ENCODE assay signal across 8 mouse cellular contexts in the genomic region with DNA sequence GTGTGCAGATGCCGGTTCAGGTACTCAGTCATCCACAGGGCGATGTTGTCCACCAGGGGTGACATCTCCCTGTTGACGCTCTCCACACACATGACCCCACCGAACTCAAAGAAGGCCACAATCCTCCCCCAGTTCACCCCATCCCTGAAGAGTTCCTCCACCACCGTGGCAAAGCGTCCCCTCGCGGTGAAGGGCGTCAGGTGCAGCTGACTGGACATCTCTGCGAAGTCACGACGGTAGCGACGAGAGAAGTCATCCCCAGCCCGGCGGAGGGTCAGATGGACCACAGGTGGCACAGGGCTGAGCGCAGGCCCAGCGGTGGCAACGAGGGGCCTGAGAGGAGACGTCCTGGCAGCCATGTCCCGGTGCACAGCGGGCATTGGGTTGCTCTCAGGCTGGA. TPM values are rescaled to one million over a fixed set of nuclear protein-coding genes. Genes with fewer than 3 reads are reported as not detected.
DNase-seq lines count a peak whose midpoint lies in the region; ATAC-seq and TF ChIP-seq lines count a peak whose summit lies in the region.

No protein-coding gene starts in this region.

- H3K4me3 ChIP-seq in G1E (ENCODE audit: low read depth, low read length) = peak overlapping the region; percentile 42; the same call in 1 of the 2 replicates
- peak overlapping the region; percentile 59 for H3K4me3 ChIP-seq in cerebellum, adult 2 months (replicated peaks; ENCODE audit: insufficient read depth, low read depth, low read length)
- peak overlapping the region; percentile 71 for H3K4me3 ChIP-seq in hindbrain, embryonic 10.5 days
- peak overlapping the region; percentile 84 for H3K4me3 ChIP-seq in left cerebral cortex, adult 2 months

- TF ChIP-seq CTCF in G1E (IDR thresholded peaks at IDR 0.05; ENCODE audit: low read depth, low read length) = peak; percentile 13; the same call in 1 of the 2 replicates
- TF ChIP-seq CTCF in cerebellum, adult 2 months (IDR thresholded peaks at IDR 0.05; ENCODE audit: borderline replicate concordance, insufficient read depth, low read depth, low read length) = peak; percentile 72
- peak; percentile 70 for TF ChIP-seq CTCF in left cerebral cortex, adult 2 months (IDR thresholded peaks at IDR 0.05)

- no peak overlapping the region for H3K27ac ChIP-seq in cerebellum, adult 2 months (ENCODE audit: insufficient read depth, low read length)
- peak overlapping the region; percentile 50 for H3K27ac ChIP-seq in hindbrain, embryonic 10.5 days
- no peak overlapping the region for H3K27ac ChIP-seq in left cerebral cortex, adult 2 months

- no peak for ATAC-seq in G1E (ENCODE audit: extremely low read depth, insufficient number of reproducible peaks, low FRiP score, poor library complexity, severe bottlenecking)

- H3K36me3 ChIP-seq in G1E (replicated peaks) = peaks cover 5% of the 10 kb centered on the region
- no peaks in the 10 kb centered on the region for H3K36me3 ChIP-seq in hindbrain, embryonic 10.5 days

- DNase-seq in G1E (ENCODE audit: low spot score) = peak; percentile 25
- DNase-seq in cerebellum, adult 2 months = peak; percentile 63 to 75
- DNase-seq in forelimb bud, embryonic 11.5 days (ENCODE audit: low read depth, low spot score) = peak; percentile 20
- DNase-seq in hindbrain, embryonic 10.5 days (ENCODE audit: low spot score) = peak; percentile 56
- peak; percentile 49 to 68 for DNase-seq in left cerebral cortex, adult 2 months (ENCODE audit: extremely low spot score in 1 of 2, low spot score in 2 of 2)
- DNase-seq in lung, postnatal 4 days = peak; percentile 61 to 78
- peak; percentile 50 for DNase-seq in ovary, postnatal 14 days (ENCODE audit: low spot score)
- DNase-seq in thymus, postnatal 14 days = peak; percentile 73

- intact Hi-C loops in left cerebral cortex, adult 2 months (cut with DNase I) = loop anchor here (1.0 to 10.0 kb wide), 5 partner anchors 84 to 648 kb away; a partner anchor contains a TSS

- TF ChIP-seq POLR2A in cerebellum, adult 2 months (IDR thresholded peaks at IDR 0.05; ENCODE audit: borderline replicate concordance, insufficient read depth, low read length) = no peak

- peaks cover 15% of the 10 kb centered on the region; the same call in 1 of the 2 replicates for H3K27me3 ChIP-seq in G1E (ENCODE audit: insufficient read depth, low read length)
- no peaks in the 10 kb centered on the region for H3K27me3 ChIP-seq in cerebellum, adult 2 months (ENCODE audit: control insufficient read depth, insufficient read depth, low read length)
- peaks cover 19% of the 10 kb centered on the region for H3K27me3 ChIP-seq in hindbrain, embryonic 10.5 days (ENCODE audit: insufficient read depth, poor library complexity, severe bottlenecking)

- 8% methylated on average over 22 of the region's 22 CpGs for WGBS in cerebellum, adult 2 months
- WGBS in hindbrain, embryonic 10.5 days = 10% methylated on average over 22 of the region's 22 CpGs

- H3K4me1 ChIP-seq in G1E (ENCODE audit: insufficient read depth, low read depth, low read length) = peaks cover 45% of the 10 kb centered on the region
- peaks cover 5% of the 10 kb centered on the region; the same call in 1 of the 2 replicates for H3K4me1 ChIP-seq in cerebellum, adult 2 months (ENCODE audit: control insufficient read depth, insufficient read depth, low read length)
- peaks cover 35% of the 10 kb centered on the region for H3K4me1 ChIP-seq in hindbrain, embryonic 10.5 days (replicated peaks)

- peaks cover 3% of the 10 kb centered on the region for H3K9me3 ChIP-seq in G1E (replicated peaks)
- no peaks in the 10 kb centered on the region for H3K9me3 ChIP-seq in hindbrain, embryonic 10.5 days

RNA-seq across cellular contexts. Expression of a gene that starts 1.7 kb away (rescaled TPM):
- total RNA-seq in G1E (2014; fragmentation: Nextera tagmentation) (2.9 and 4.1 TPM in 2 replicates), G1E (2017) (4.2 and 4.9 TPM in 2 replicates)
- 0.98 and 1.2 TPM in 2 replicates for polyA plus RNA-seq in G1E (2012)
- polyA plus RNA-seq in cerebellum, adult 2 months (2012; rRNA removed) = 3.9 and 4.6 TPM in 2 replicates
- polyA plus RNA-seq in hindbrain, embryonic 10.5 days (2016; fragmentation: Nextera tagmentation; extraction: Ambion mirVana) = 8.2 and 8.3 TPM in 2 replicates
- 10 to 100 TPM; 14.5 to 17.5 TPM for total RNA-seq in left cerebral cortex, adult 2 months (2021)

RNA-seq across cellular contexts. Expression of a gene that starts 47.2 kb away (rescaled TPM):
- total RNA-seq in G1E (2014; fragmentation: Nextera tagmentation) = 15.7 and 27.1 TPM in 2 replicates
- total RNA-seq in G1E (2017) = 63.9 TPM in 2 replicates
- 5.9 and 9.3 TPM in 2 replicates for polyA plus RNA-seq in G1E (2012)
- 18.7 and 20.5 TPM in 2 replicates for polyA plus RNA-seq in cerebellum, adult 2 months (2012; rRNA removed)
- 6.6 and 8.0 TPM in 2 replicates for polyA plus RNA-seq in hindbrain, embryonic 10.5 days (2016; fragmentation: Nextera tagmentation; extraction: Ambion mirVana)
- total RNA-seq in left cerebral cortex, adult 2 months (2021) = 10 to 100 TPM; 26.4 to 28.3 TPM

Comparison
In these comparisons a context has a peak if more than half of its experiments do, and no peak if none do; other contexts are left out.
1. DNase-seq: peak in every context shown above with its lines; median percentile 73 in thymus, postnatal 14 days; 70 in lung, postnatal 4 days; 69 in cerebellum, adult 2 months; 58 in left cerebral cortex, adult 2 months; 56 in hindbrain, embryonic 10.5 days; 50 in ovary, postnatal 14 days; 25 in G1E; 20 in forelimb bud, embryonic 11.5 days.
2. CTCF ChIP-seq: peak in every context shown above with its lines; median percentile 72 in cerebellum, adult 2 months; 70 in left cerebral cortex, adult 2 months; 13 in G1E.